Mouse (Mus musculus) small intestine, adult 2 months (tissue): ENCODE measurements around the gene Ncaph. TPM values are rescaled to one million over a fixed set of nuclear protein-coding genes. Genes with fewer than 3 reads are reported as not detected.

ENCODE experiments used
- H3K27ac ChIP-seq: fragments of 200-500 bp; 2 replicates; pipeline ENCODE4 v1.5.1; 2012; ENCODE audit warnings: low read depth, low read length, control low read depth, inconsistent platforms; ENCODE audit not compliant: insufficient read depth
- H3K27me3 ChIP-seq: fragments of 200-500 bp; 2 replicates; pipeline ENCODE4 v1.6.1; 2012; ENCODE audit warnings: mild to moderate bottlenecking, moderate library complexity, low read length, inconsistent platforms; ENCODE audit not compliant: control insufficient read depth, insufficient read depth
- H3K36me3 ChIP-seq: fragments of 200-500 bp; 2 replicates; pipeline ENCODE4 v1.6.1; 2012; ENCODE audit warnings: mild to moderate bottlenecking, low read length, control low read depth, inconsistent platforms; ENCODE audit not compliant: control insufficient read depth, insufficient read depth
- H3K4me1 ChIP-seq: fragments of 200-500 bp; 2 replicates; pipeline ENCODE4 v1.6.1; 2012; ENCODE audit warnings: low read length, inconsistent platforms, mixed read lengths; ENCODE audit not compliant: control insufficient read depth, insufficient read depth, insufficient read length
- H3K4me3 ChIP-seq: fragments of 200-500 bp; 2 replicates; pipeline ENCODE4 v1.5.1; 2012; ENCODE audit warnings: low read depth, mild to moderate bottlenecking, control low read depth, inconsistent platforms, low read length, moderate library complexity
- CTCF ChIP-seq: fragments of 200-500 bp; IDR thresholded peaks from 2 replicates; pipeline ENCODE4 v1.5.1; 2012; ENCODE audit warnings: low read depth, mild to moderate bottlenecking, control low read depth, inconsistent platforms, low read length, moderate library complexity, mixed read lengths; ENCODE audit not compliant: insufficient replicate concordance, insufficient read length; ENCODE audit errors: extremely low read depth
- POLR2A ChIP-seq: fragments of 200-500 bp; IDR thresholded peaks from 2 replicates; pipeline ENCODE4 v1.6.1; 2012; ENCODE audit warnings: low read depth, mild to moderate bottlenecking, control low read depth, inconsistent platforms, low read length, moderate library complexity
- WGBS: fragments of 180-500 bp; shearing (Covaris S2); methylation state at CpG from one replicate; pipeline ENCODE4 v1.1.7; 2018; 5-methylcytosine and 5-hydroxymethylcytosine counted together
- polyA plus RNA-seq: library from polyadenylated mRNA; depleted of rRNA; stranded (reverse); fragments of >200 nt; gene quantifications from 2 replicates; pipeline ENCODE4 v1.2.3, GENCODE M21; 2012; rRNA removed

Ncaph gene
- polyA plus RNA-seq, 1 experiment = 2.2 TPM

GRCm38 (mm10) chr2:127070435-127070841 is 63.3 kb downstream of the Ncaph start, which contains the start of gene Blvra:
Gene Blvra (plus strand): TSS chr2:127070665.
- no peaks in the 10 kb centered on the region; the same call in 1 of the 2 replicates for H3K4me1 ChIP-seq
- peaks cover 6% of the 10 kb centered on the region for H3K36me3 ChIP-seq
- H3K4me3 ChIP-seq = peak within 1 kb of the TSS; percentile 94
- TF ChIP-seq POLR2A (peak; percentile 72; the same call in 1 of the 2 replicates), CTCF (no peak)
- H3K27me3 ChIP-seq = no peaks in the 10 kb centered on the region
- under 1% methylated on average over 32 of the region's 32 CpGs for WGBS
- H3K27ac ChIP-seq = no peak within 1 kb of the TSS

GRCm38 (mm10) chr2:127069781-127070434 is 63.8 kb downstream of the Ncaph start:
- 13% methylated on average over 11 of the region's 11 CpGs for WGBS
- no peak overlapping the region for H3K27ac ChIP-seq
- no peaks in the 10 kb centered on the region; the same call in 1 of the 2 replicates for H3K4me1 ChIP-seq
- no peaks in the 10 kb centered on the region for H3K27me3 ChIP-seq
- peaks cover 6% of the 10 kb centered on the region for H3K36me3 ChIP-seq
- no peak for TF ChIP-seq CTCF
- H3K4me3 ChIP-seq = peak overlapping the region; percentile 94

DNA sequence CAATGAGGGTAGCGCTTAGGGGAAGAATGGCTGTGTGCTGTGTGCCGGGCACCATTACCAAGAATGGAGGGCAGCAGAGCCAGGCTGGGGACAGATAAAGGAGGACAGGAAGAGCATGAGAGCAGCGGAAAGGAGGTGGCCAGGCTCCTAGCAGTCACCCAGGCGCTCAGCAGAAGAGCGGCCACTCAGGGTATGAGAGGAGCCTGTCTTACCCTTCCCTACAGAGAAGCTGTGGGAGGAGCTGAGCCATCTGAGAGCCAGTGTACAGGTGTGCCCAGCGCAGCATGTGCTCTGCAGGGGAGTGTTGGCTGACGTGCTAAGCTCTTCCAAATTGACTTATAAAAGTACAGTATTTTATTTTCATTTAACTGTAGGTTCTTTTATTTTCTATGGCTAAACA is 64.9 kb downstream of the Ncaph start:
- TF ChIP-seq POLR2A (no peak), CTCF (no peak)
- Histone ChIP-seq H3K27me3 (no peaks in the 10 kb centered on the region), H3K36me3 (peaks cover 7% of the 10 kb centered on the region), H3K4me1 (no peaks in the 10 kb centered on the region; the same call in 1 of the 2 replicates), H3K27ac (no peak overlapping the region), H3K4me3 (no peak overlapping the region)
- WGBS = 87% methylated on average over 7 of the region's 7 CpGs

- Histone ChIP-seq H3K36me3 (peaks cover 36% of the 10 kb centered on the region), H3K27ac (no peak overlapping the region), H3K27me3 (no peaks in the 10 kb centered on the region), H3K4me1 (no peaks in the 10 kb centered on the region), H3K4me3 (no peak overlapping the region)
- WGBS = 95% methylated on average over 9 of the region's 9 CpGs
- TF ChIP-seq CTCF = no peak
- no peak for TF ChIP-seq POLR2A
Observed at GRCm38 (mm10) chr2:127061471-127061870, 72.3 kb downstream of the Ncaph start.

Other genes starting within 250 kb of the Ncaph start
- gene Sppl2a, start 200.7 kb downstream of the Ncaph start, polyA plus RNA-seq = 6.0 and 12.0 TPM in 2 replicates
- gene Ap4e1, start 125.2 kb downstream of the Ncaph start, polyA plus RNA-seq = 0.19 and 0.76 TPM in 2 replicates
- gene Blvra, start 63.3 kb downstream of the Ncaph start, polyA plus RNA-seq = 2.1 and 3.7 TPM in 2 replicates
- gene Itpripl1, start 9.5 kb upstream of the Ncaph start, polyA plus RNA-seq = 2.4 and 6.6 TPM in 2 replicates
- gene 1810024B03Rik, start 74.3 kb upstream of the Ncaph start, polyA plus RNA-seq = 0.34 and 0.60 TPM in 2 replicates
- gene Snrnp200, start 74.4 kb upstream of the Ncaph start, polyA plus RNA-seq = 13.9 and 25.5 TPM in 2 replicates
- gene Ciao1, start 113.9 kb upstream of the Ncaph start, polyA plus RNA-seq = 19.2 and 35.1 TPM in 2 replicates
- gene Tmem127, start 114.0 kb upstream of the Ncaph start, polyA plus RNA-seq = 67.2 and 183 TPM in 2 replicates
- gene Stard7, start 136.3 kb upstream of the Ncaph start, polyA plus RNA-seq = 47.5 and 74.3 TPM in 2 replicates
- gene Dusp2, start 202.2 kb upstream of the Ncaph start, polyA plus RNA-seq = 5.2 and 10.2 TPM in 2 replicates
- gene Astl, start 204.7 kb upstream of the Ncaph start, polyA plus RNA-seq = not detected in 2 replicates
- gene Adra2b, start 229.3 kb upstream of the Ncaph start, polyA plus RNA-seq = 0.48 and 0.53 TPM in 2 replicates